Mouse (Mus musculus): ENCODE data around the gene Rpp30.

Gene Rpp30

GRCm38 (mm10) chr19:36083262-36084225, at the start of gene Rpp30:
Gene Rpp30 (plus strand): TSS chr19:36083716.
- H3K4me1 ChIP-seq (replicated peaks; ENCODE audit: low read depth, low read length): peaks cover 11% of the 10 kb centered on the region
- H3K4me3 ChIP-seq (replicated peaks; ENCODE audit: low read length): peak within 1 kb of the TSS; percentile 99
- peaks cover 16% of the 10 kb centered on the region for H3K36me3 ChIP-seq (ENCODE audit: insufficient read depth, low read length)
- H3K27me3 ChIP-seq (ENCODE audit: insufficient read depth, low read length): peaks cover 10% of the 10 kb centered on the region; the same call in 1 of the 2 replicates
- TF ChIP-seq CTCF (conservative IDR thresholded peaks at IDR 0.05; ENCODE audit: low read length): no peak
- TF ChIP-seq NANOG (IDR thresholded peaks at IDR 0.05; ENCODE audit: borderline replicate concordance, low read length): no peak
- TF ChIP-seq POU5F1 (IDR thresholded peaks at IDR 0.05; ENCODE audit: borderline replicate concordance, low read length): no peak
- no peaks in the 10 kb centered on the region for H3K9me3 ChIP-seq (ENCODE audit: low read length)

GRCm38 (mm10) chr19:36046046-36046445, 37.5 kb upstream of the Rpp30 start:
- H3K36me3 ChIP-seq (ENCODE audit: insufficient read depth, low read length): no peaks in the 10 kb centered on the region
- H3K27me3 ChIP-seq (ENCODE audit: insufficient read depth, low read length): no peaks in the 10 kb centered on the region
- H3K9me3 ChIP-seq (ENCODE audit: low read length): no peaks in the 10 kb centered on the region
- no peak overlapping the region for H3K4me3 ChIP-seq (replicated peaks; ENCODE audit: low read length)
- TF ChIP-seq POU5F1 (IDR thresholded peaks at IDR 0.05; ENCODE audit: borderline replicate concordance, low read length) (no peak), NANOG (IDR thresholded peaks at IDR 0.05; ENCODE audit: borderline replicate concordance, low read length) (no peak), CTCF (conservative IDR thresholded peaks at IDR 0.05; ENCODE audit: low read length) (no peak)
- no peaks in the 10 kb centered on the region for H3K4me1 ChIP-seq (replicated peaks; ENCODE audit: low read depth, low read length)

- TF ChIP-seq POU5F1 (IDR thresholded peaks at IDR 0.05; ENCODE audit: borderline replicate concordance, low read length): no peak
- no peak for TF ChIP-seq CTCF (conservative IDR thresholded peaks at IDR 0.05; ENCODE audit: low read length)
- TF ChIP-seq NANOG (IDR thresholded peaks at IDR 0.05; ENCODE audit: borderline replicate concordance, low read length): no peak
Observed at GRCm38 (mm10) chr19:36056502-36057221, 26.9 kb upstream of the Rpp30 start.

GRCm38 (mm10) chr19:36057231-36057811, 26.2 kb upstream of the Rpp30 start, which contains the start of gene Htr7:
Gene Htr7 (minus strand): TSS chr19:36057507.
- Histone ChIP-seq H3K9me3 (ENCODE audit: low read length) (no peaks in the 10 kb centered on the region), H3K4me1 (replicated peaks; ENCODE audit: low read depth, low read length) (peaks cover 11% of the 10 kb centered on the region), H3K36me3 (ENCODE audit: insufficient read depth, low read length) (no peaks in the 10 kb centered on the region), H3K4me3 (replicated peaks; ENCODE audit: low read length) (peak within 1 kb of the TSS; percentile 82), H3K27me3 (ENCODE audit: insufficient read depth, low read length) (peaks cover 47% of the 10 kb centered on the region)
- TF ChIP-seq NANOG (IDR thresholded peaks at IDR 0.05; ENCODE audit: borderline replicate concordance, low read length) (no peak), POU5F1 (IDR thresholded peaks at IDR 0.05; ENCODE audit: borderline replicate concordance, low read length) (no peak), CTCF (conservative IDR thresholded peaks at IDR 0.05; ENCODE audit: low read length) (no peak)

More at GRCm38 (mm10) chr19:36056502-36057221, 26.9 kb upstream of the Rpp30 start:
- H3K9me3 ChIP-seq (ENCODE audit: low read length): no peaks in the 10 kb centered on the region
- H3K27me3 ChIP-seq (ENCODE audit: insufficient read depth, low read length): peaks cover 47% of the 10 kb centered on the region
- H3K4me3 ChIP-seq (replicated peaks; ENCODE audit: low read length): peak overlapping the region; percentile 82
- peaks cover 11% of the 10 kb centered on the region for H3K4me1 ChIP-seq (replicated peaks; ENCODE audit: low read depth, low read length)
- no peaks in the 10 kb centered on the region for H3K36me3 ChIP-seq (ENCODE audit: insufficient read depth, low read length)

GRCm38 (mm10) chr19:36062801-36063529, 20.6 kb upstream of the Rpp30 start:
- Histone ChIP-seq H3K4me1 (replicated peaks; ENCODE audit: low read depth, low read length) (peaks cover 3% of the 10 kb centered on the region; the same call in 1 of the 2 replicates), H3K9me3 (ENCODE audit: low read length) (peaks cover 13% of the 10 kb centered on the region), H3K36me3 (ENCODE audit: insufficient read depth, low read length) (no peaks in the 10 kb centered on the region), H3K27me3 (ENCODE audit: insufficient read depth, low read length) (peaks cover 14% of the 10 kb centered on the region), H3K4me3 (replicated peaks; ENCODE audit: low read length) (no peak overlapping the region)
- no peak for TF ChIP-seq NANOG (IDR thresholded peaks at IDR 0.05; ENCODE audit: borderline replicate concordance, low read length)
- TF ChIP-seq POU5F1 (IDR thresholded peaks at IDR 0.05; ENCODE audit: borderline replicate concordance, low read length): no peak
- TF ChIP-seq CTCF (conservative IDR thresholded peaks at IDR 0.05; ENCODE audit: low read length): no peak

- peaks cover 8% of the 10 kb centered on the region for H3K36me3 ChIP-seq (ENCODE audit: insufficient read depth, low read length)
- peak overlapping the region; percentile 99; the same call in 1 of the 2 replicates for H3K4me3 ChIP-seq (replicated peaks; ENCODE audit: low read length)
- no peaks in the 10 kb centered on the region for H3K9me3 ChIP-seq (ENCODE audit: low read length)
Observed at GRCm38 (mm10) chr19:36082606-36083261, 782 bp upstream of the Rpp30 start.

GRCm38 (mm10) chr19:36090781-36091180, 7.3 kb downstream of the Rpp30 start:
- Histone ChIP-seq H3K36me3 (ENCODE audit: insufficient read depth, low read length) (peaks cover 86% of the 10 kb centered on the region), H3K9me3 (ENCODE audit: low read length) (no peaks in the 10 kb centered on the region), H3K27me3 (ENCODE audit: insufficient read depth, low read length) (no peaks in the 10 kb centered on the region), H3K4me3 (replicated peaks; ENCODE audit: low read length) (no peak overlapping the region), H3K4me1 (replicated peaks; ENCODE audit: low read depth, low read length) (no peaks in the 10 kb centered on the region)
- TF ChIP-seq CTCF (conservative IDR thresholded peaks at IDR 0.05; ENCODE audit: low read length): peak; percentile 55
- no peak for TF ChIP-seq POU5F1 (IDR thresholded peaks at IDR 0.05; ENCODE audit: borderline replicate concordance, low read length)
- no peak for TF ChIP-seq NANOG (IDR thresholded peaks at IDR 0.05; ENCODE audit: borderline replicate concordance, low read length)

More at GRCm38 (mm10) chr19:36082606-36083261, 782 bp upstream of the Rpp30 start:
- Histone ChIP-seq H3K4me1 (replicated peaks; ENCODE audit: low read depth, low read length) (peaks cover 11% of the 10 kb centered on the region), H3K27me3 (ENCODE audit: insufficient read depth, low read length) (peaks cover 10% of the 10 kb centered on the region; the same call in 1 of the 2 replicates)
- TF ChIP-seq CTCF (conservative IDR thresholded peaks at IDR 0.05; ENCODE audit: low read length) (peak; percentile 62), NANOG (IDR thresholded peaks at IDR 0.05; ENCODE audit: borderline replicate concordance, low read length) (no peak), POU5F1 (IDR thresholded peaks at IDR 0.05; ENCODE audit: borderline replicate concordance, low read length) (no peak)
